Mouse (Mus musculus) right cerebral cortex, postnatal 10 days (tissue): ENCODE measurements at regions not wholly inside any gene's neighbourhood (a gene's known extent, or its start where the extent isn't known, plus 50 kb on each side); places are given as distances from the start of the nearest gene placed in this dataset.
A peak's percentile ranks its signal among the peaks of the same experiment; 100 is the strongest.

Source experiments
- DNase-seq, 2 experiments: peaks; one replicate each; pipeline ENCODE4 v3.0.0; 2021; ENCODE audit warnings: low spot score in 2 of 2

GRCm38 (mm10) chr11:92858170-92858569 lies 239.7 kb upstream of the Car10 start:
- peak; percentile 26 to 32 for DNase-seq

- DNase-seq: peak; percentile 40 to 56
Observed at GRCm38 (mm10) chr11:92889693-92890454, 208.0 kb upstream of the Car10 start.

- DNase-seq: no peak
Observed at GRCm38 (mm10) chr11:92899296-92899695, 198.5 kb upstream of the Car10 start.
